Mouse (Mus musculus): ENCODE results near the gene Cpt1a.

The Cpt1a gene

DNA sequence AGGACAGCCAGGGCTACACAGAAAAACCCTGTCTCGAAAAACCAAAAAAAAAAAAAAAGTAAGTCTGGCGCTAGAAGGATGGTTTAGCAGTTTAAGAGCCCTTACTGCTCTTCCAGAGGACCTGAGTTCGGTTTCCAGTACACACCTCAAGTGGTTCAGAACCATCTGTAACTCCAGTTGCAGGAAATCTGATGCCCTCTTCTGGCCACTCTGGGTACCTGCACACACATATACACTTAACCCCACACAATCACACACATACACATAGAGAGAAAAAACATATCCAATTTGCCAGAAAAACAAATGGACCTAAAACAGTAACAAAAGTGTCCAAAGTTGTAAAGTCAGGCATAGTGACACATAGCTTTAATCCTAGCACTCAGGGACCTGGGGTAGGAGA is 43.0 kb downstream of the Cpt1a start:
- DNase-seq (ENCODE audit: low spot score in 2 of 2): no peak

- no peak for DNase-seq (ENCODE audit: low spot score in 2 of 2)
Measured at GRCm38 (mm10) chr19:3368276-3368675, 46.1 kb downstream of the Cpt1a start.

- peak; percentile 30 to 43 for DNase-seq (ENCODE audit: low spot score in 2 of 2)
Measured at GRCm38 (mm10) chr19:3373380-3373779, 51.2 kb downstream of the Cpt1a start.

DNA sequence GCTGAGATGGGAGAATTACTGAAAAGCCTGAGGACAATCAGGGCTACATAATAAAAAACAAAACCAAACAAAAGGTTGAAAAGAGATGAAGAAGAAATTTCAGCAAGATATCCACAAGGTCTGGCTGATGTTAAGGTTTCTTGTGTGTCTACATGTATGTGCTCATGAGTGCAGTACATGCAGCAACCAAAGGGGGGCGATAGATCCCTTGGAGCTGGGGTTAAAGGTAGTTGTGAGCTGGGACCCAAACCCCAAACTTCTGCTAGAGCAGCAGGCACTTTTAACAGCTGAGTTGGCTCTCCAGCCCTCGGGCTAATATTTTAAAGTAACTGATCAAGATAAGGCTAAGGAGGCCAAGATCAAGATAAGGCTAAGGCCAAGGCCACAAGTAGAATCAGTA is 51.9 kb downstream of the Cpt1a start:
- no peak for DNase-seq (ENCODE audit: low spot score in 2 of 2)

DNA sequence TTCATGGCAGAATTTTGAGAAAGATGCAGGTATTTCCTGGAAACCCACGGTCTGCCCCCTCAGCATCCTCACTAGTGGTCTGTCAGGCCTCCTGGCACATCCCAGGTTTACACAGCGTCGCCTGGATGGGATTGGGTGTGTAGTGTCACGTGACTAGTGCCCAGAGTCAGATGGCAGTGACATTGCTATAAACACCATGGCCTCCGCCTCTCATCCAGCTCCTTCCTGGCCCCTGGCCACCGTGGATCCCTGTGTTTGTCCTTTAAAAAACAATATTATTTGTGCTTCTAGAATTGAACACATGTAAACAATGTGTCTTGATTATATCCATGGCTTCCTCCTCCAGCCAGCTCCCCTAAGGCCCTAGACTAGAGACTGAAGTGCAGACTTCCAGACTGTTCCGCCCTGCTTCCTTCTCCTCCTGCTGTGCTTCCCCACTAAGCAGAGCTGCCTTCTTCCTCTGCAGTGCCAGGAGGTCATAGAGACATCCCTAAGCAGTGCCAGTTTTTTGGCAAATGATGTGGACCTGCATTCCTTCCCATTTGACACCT is 53.9 kb downstream of the Cpt1a start:
- no peak for DNase-seq (ENCODE audit: low spot score in 2 of 2)

- peak; percentile 19 to 39 for DNase-seq (ENCODE audit: low spot score in 2 of 2)
Measured at GRCm38 (mm10) chr19:3376966-3377715, 55.0 kb downstream of the Cpt1a start.

- peak; percentile 18 to 34 for DNase-seq (ENCODE audit: low spot score in 2 of 2)
Measured at GRCm38 (mm10) chr19:3378614-3379013, 56.5 kb downstream of the Cpt1a start.

DNA sequence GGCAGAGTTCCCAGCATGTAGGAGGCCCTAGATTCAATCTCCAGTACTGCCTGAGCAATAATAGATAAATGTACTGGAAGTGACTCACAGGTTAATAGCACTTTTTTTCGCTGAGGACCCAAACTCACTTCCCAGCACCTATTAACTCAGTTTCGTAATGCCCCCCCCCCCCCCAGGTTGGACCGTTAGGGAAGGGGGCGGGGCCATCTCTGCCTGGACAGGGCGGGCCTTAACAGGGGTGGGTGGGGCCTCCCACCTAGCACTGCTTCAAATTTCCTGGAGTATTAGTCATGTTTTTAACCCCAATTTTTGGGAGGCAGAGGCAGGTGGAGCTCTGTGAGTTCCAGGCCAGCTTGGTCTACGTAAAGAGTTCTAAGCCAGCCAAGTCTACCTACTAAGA is 65.9 kb downstream of the Cpt1a start:
- DNase-seq (ENCODE audit: low spot score in 2 of 2): no peak

DNA sequence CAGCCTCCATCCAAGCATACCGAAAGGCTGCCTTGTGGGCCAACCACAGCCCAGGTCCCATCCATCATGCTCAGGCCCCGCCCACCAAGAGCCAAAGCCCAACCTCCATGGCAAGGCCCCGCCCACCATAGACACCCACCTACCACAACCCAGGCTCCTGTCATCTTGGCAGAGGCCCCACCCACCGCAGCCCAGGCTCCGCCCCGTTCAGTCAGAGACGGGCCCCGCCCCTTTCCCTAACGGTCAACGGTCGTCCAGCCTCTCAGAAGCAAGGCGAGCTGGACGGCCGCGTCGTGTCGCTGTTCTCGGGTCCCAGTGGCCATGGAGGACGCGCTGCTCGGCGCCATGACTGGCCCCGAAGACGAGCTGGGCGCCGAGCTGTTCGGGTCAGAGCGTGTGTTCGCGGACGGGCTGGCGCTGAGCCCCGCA is 66.5 kb downstream of the Cpt1a start, which contains the start of gene Tesmin:
TSS of gene Tesmin (plus strand) at position 229 of the 429 bp plus-strand sequence.
- DNase-seq (ENCODE audit: low spot score in 2 of 2): peak; percentile 82 to 83

DNA sequence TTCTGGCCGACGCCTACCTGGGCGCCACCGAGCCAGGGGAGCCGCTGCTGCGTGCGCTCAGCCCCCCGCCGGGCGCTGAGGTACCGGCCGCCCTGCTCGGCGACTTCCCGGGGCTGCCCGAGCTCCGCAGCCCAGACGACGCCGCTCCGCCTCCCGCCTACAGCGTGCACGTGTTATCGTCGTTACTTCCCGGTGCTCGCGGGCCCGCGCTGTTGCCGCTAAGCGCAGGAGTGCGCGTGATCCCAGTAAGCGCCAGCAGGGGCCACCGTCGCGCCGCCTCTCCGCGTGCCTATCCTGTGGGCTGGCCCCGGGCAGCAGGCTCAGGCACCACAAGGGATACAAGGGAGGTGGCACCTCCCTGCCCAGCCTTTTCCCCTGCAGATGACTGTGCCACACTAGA is 67.0 kb downstream of the Cpt1a start:
- DNase-seq (ENCODE audit: low spot score in 2 of 2): peak; percentile 87 to 88

DNA sequence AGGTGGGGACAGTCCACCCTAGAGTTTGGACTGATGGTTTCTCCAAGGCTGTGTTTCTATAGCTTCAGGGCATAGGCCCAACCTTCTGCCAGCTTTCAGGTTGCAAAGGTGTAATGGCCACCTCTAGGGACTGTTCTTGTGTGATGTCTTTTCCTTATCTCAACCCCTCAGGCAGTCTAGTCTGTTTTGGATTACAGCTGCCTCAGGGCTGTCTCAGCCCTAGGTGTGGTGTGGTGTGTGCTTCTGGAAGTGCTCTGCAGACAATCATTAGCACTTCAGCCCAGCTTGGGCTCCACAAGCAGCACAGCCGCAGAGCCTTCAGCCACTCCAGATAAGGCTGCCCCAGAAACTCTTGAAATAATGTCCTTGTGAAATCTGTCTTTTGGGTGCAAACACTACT is 70.2 kb downstream of the Cpt1a start:
- DNase-seq (ENCODE audit: low spot score in 2 of 2): no peak

DNA sequence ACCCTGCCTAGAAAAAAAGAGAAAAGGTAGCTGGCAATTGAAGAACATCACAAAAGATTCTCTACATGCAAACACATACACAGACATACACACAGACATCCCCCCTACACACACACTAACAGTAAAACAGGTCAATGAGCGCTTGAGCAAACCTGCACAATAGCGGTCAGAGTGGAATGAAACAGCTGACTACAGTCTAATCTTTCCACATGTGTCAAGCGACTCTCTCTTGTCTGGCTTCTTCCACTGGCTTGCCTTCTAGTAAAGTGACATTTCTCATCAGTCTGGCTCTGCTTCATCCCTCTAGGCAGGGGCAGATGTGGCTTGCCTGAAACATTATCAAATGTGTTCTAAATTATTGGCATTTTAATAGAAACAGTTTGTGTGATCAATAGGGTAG is 72.1 kb downstream of the Cpt1a start:
- no peak for DNase-seq (ENCODE audit: low spot score in 2 of 2)

DNA sequence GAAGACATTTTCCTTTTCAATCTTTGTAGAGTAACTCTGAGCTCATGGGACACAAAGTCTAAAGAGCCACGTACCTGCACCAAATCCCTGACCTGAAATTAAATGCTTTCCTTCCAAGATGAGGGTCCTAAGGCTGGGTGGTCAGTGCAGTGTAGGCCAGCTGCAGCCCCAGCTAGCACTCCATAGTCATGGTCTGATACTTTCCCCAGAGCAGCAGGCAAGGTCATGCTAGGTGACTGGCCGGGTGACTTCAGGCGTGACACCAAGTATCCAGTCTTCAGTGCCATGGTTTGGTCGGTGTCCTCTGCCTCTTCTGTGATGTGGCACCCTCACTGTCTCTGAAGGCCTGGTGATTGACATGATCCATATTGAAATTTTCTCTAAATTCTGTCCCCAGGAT is 77.9 kb downstream of the Cpt1a start:
- DNase-seq (ENCODE audit: low spot score in 2 of 2): no peak

DNA sequence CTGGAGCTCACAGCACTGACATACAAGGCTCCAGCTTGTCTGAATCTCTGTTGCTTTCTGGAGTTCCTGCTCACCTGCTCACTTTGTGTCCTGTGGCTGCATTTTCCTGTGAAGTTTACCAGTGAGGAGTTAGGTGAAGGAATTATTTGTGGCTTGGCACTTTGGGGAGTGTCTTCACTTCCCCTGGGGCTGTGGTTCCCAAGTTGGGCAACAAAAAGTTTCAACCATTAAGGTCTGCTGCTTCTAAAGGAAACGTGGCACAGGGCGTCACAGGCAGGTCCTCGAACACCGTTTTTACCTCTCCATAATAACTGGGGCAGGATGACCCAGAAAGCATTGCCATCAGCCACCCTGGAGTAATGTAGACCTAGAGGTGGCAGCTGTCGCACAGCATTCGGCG is 79.4 kb downstream of the Cpt1a start:
- DNase-seq (ENCODE audit: low spot score in 2 of 2): no peak

DNA sequence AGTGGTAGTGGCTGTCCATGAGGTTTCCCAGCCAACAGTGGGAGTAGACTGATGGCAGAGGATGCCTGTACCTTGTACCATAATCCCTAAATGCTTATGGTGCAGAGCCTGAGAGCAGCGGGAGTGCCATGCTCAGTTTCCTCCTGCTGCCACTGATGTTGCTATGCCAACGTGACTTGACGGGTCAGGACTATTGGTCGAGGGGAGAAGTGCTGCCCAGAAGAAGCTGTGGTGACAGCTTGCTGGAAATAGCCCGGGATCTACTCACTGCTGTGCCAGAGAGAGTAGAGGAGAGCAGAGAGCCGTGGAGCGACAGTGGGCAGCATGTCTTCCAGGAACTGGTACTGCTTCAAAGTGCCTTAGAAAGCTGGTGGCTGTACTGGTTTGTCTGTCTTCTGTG is 79.8 kb downstream of the Cpt1a start:
- DNase-seq (ENCODE audit: low spot score in 2 of 2): no peak

- DNase-seq (ENCODE audit: low spot score in 2 of 2): no peak
Measured at GRCm38 (mm10) chr19:3402390-3402789, 80.3 kb downstream of the Cpt1a start.

DNA sequence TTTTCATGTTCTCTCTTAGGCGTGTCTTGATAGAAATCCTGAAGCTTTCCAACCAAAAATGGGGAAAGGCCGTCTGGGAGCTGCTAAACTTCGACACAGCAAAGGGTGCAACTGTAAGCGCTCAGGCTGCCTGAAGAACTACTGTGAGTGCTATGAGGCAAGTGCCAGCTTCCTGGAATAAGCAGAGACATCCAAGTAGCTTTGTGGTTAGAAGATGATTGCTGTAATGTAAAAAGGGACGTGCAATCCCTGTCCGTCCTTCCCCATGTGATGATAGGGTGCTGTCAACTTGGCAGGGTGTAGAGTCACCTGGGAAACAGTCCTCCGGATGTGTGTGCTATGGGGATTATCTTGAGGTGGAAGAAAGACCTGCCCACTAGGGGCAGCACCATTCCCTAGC is 81.9 kb downstream of the Cpt1a start:
- DNase-seq (ENCODE audit: low spot score in 2 of 2): no peak

DNA sequence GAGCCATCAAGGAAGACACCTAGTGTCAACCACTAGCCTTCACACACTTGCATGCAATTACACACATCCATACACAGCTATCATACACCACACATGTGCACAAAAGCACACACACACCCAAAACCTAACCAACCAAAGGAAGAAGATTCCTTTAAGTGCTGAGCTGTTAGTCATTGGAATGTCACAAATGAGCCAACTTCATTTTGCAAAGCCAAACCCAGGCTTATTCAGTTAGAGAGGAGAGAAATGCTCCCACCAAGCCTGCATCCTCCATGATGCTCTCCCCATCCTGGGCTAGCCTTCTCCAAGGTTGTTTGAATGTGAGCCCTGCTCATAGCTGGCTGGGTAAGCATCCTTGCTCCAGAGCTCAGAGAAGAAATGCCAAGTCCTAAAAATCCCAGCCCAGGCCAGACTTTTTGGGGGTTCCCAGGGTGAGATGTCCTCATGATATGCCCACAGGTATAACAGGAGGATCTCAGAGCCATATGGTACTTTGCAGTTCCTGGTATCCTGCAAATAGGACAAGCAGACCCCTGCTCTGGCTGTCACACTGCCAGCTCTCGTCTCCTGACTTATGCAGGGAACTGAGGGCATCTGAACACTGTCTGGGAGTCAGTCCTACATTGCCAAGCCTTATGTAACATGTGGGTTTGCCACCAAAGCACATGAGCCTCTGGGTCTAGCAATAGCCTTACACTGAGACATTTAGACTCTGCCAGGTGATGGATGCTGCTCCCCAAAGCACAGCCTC is 83.6 kb downstream of the Cpt1a start:
- no peak for DNase-seq (ENCODE audit: low spot score in 2 of 2)

DNA sequence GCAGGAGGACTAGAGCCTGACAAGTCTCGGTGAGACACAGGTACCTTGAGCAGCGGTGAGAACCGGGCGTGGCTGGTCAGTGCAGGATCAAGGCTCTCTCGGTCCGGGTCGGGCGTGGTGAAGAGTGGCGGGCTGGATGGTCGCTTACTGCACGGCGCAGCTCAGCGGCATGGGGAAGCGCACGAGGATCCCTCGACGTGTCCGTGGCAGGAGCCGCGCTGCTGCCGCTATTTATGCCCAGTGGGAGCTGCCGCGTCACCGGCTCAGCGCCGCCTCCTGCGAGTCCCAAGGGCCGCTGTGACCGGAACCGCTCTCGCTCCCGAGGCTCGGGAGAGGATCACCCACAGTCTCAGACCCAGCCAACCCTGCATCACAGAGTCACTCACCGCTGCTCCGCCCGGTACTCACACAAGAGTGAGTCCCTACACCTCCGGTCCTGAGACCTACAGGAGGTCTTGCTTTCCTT is 92.2 kb downstream of the Cpt1a start, which contains the start of gene Gal:
TSS of gene Gal (minus strand) at position 277 of the 466 bp plus-strand sequence.
- DNase-seq (ENCODE audit: low spot score in 2 of 2): no peak

DNA sequence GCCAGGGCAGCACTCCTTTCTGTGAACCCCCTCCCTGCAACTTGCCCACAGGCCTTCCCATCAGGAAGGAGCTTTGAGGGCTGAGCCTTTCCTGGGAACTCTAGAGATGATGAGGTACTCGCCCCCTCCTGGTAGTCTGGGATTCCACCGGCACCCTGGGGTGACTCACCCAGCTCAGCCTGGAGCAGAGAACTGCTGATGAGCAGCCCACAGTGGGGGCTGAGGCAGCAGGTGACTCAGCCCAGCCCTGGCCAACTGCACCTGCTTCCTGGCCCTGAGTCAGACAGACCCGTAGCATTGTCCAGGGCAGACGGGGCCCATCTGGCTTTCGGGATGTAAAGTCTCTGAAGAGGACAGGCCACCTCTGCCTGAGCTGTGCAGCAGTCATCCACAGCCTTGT is 97.1 kb downstream of the Cpt1a start:
- no peak for DNase-seq (ENCODE audit: low spot score in 2 of 2)

GRCm38 (mm10) chr19:3422488-3422887 is 100.4 kb downstream of the Cpt1a start:
- DNase-seq (ENCODE audit: low spot score in 2 of 2): peak; percentile 2 to 21

GRCm38 (mm10) chr19:3422981-3423380 is 100.8 kb downstream of the Cpt1a start:
- DNase-seq (ENCODE audit: low spot score in 2 of 2): peak; percentile 8 to 34

DNA sequence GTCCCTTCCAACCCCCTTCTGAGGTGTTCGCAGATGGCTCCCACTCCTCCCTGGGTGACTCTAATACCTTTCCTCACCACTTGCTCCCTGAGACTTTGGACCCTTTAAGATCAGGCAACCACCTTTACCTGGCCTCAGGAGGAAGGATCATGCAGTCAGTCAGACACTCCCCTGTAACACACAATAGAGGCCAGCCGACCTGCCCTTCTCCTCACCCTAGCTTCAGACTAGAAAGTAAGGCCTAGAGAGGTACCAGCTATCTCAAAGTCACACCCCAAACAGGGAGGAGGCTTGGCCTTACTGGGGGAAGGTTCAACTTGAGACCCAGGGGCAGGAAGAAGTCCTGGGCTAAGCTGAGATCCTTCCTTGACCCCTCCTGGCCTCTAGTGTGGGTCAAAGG is 102.1 kb downstream of the Cpt1a start:
- DNase-seq (ENCODE audit: low spot score in 2 of 2): no peak

Data from heart, adult 9 months (tissue).